Mouse (Mus musculus): ENCODE results near the gene Pogz.

DNA sequence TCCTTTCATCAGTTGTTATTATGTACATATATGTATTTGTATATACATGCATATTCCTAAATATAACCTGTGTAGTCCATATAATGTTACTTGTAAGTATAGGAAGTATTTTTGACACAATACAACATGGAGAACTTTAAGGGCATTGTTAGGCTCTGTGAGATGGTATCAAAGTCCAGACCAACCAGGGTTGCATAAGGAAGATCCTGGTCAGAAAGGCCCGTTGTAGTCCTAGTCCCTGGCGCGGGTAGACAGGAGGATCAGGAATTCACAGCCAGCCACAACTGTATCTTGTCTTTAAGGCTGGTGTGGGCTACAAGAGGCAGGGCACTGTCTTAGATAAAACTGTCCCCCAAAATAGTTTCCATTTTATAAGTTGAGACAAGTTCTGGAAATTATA is 31.6 kb downstream of the Pogz start:
- TF ChIP-seq CTCF (IDR thresholded peaks at IDR 0.05; ENCODE audit: low read depth, low read length) (no peak), GATA1 (IDR thresholded peaks at IDR 0.05; ENCODE audit: borderline replicate concordance, low read length) (no peak), TAL1 (conservative IDR thresholded peaks at IDR 0.05; ENCODE audit: low read depth, low read length) (no peak), GATA2 (IDR thresholded peaks at IDR 0.05; ENCODE audit: borderline replicate concordance, low read depth, low read length) (no peak)
